Mouse (Mus musculus) R1 (cell line): Measurements from ENCODE around the gene 1110057P08Rik.
"Not testable (repeated sequence)": the region's sequence is repeated elsewhere in the genome, so short reads cannot be mapped to it uniquely, and the experiment has no call there.

Experiments used
- DNase-seq: peaks from one replicate; pipeline ENCODE4 v3.0.0-alpha.2; 2018; ENCODE audit warnings: low read depth, low spot score

1110057P08Rik gene

DNA sequence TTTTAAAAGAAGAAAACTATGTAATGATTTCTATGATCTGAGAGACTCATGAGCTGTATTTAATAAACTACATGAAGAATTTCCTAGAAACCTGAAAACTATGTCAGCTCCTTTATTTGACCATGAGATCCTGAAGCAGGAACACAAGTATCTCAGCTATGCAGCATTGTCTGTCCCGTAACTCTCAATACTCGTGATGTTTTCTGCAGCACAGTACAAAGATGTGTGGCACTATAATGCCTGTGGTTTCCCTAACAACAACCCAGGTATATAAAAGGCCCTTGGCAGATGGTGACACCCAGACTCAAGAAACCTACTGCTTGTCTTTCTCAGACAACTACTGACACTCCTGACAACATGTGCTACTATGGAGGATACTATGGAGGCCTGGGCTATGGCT lies at the start of gene 1110057P08Rik:
Gene 1110057P08Rik (plus strand): TSS at position 301 of the 400 bp plus-strand sequence.
- no peak for DNase-seq

DNA sequence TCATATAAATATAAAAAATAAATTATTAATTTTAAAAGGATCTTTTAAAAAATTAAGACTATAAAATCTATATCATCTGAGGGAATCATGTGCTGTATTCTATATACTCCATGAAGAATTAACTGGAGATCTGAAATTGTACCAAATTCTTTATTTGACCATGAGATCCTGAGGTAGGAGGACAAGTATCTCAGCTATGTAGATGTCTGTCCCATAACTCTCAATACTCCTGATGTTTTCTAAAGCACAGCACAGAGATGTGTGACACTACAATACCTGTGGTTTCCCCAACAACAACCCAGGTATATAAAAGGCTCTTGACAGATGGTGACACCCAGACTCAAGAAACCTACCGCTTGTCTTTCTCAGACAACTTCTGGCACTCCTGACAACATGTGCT lies 34.0 kb upstream of the 1110057P08Rik start, which contains the start of gene Gm6358:
Gene Gm6358 (plus strand): TSS at position 301 of the 400 bp plus-strand sequence.
- no peak for DNase-seq

DNA sequence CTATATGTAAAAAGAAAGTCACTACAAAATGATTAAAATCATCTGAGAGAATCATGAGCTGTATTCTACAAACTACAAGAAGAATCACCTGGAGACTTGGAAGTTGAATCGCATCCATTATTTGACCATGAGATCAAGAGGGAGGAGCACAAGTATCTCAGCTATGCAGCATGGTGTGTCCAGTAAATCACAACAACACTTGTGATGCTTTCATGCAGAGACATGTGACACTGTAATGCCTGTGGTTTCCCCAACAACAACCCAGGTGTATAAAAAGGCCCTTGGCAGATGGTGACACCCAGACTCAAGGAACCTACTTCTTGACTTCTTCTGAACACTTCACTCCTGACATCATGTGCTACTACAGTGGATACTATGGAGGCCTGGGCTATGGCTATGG lies 23.7 kb upstream of the 1110057P08Rik start, which contains the start of gene Gm10061:
Gene Gm10061 (plus strand): TSS at position 301 of the 400 bp plus-strand sequence.
- DNase-seq: no peak

DNA sequence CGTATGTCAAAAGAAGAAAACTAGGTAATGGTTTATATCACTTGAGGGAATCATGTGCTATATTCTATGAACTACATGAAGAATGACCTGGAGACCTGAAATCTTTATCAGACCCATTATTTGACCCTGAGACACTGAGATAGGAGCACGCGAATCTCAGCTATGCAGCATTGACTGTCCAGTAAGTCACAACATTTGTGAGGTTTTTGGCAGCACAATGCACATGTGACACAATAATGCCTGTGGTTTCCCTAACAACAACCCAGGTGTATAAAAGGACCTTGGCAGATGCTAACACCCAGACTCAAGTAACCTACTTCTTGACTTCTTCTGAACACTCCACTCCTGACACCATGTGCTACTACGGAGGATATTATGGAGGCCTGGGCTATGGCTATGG lies 16.9 kb upstream of the 1110057P08Rik start, which contains the start of gene Gm9789:
Gene Gm9789 (plus strand): TSS at position 301 of the 400 bp plus-strand sequence.
- DNase-seq: no peak

DNA sequence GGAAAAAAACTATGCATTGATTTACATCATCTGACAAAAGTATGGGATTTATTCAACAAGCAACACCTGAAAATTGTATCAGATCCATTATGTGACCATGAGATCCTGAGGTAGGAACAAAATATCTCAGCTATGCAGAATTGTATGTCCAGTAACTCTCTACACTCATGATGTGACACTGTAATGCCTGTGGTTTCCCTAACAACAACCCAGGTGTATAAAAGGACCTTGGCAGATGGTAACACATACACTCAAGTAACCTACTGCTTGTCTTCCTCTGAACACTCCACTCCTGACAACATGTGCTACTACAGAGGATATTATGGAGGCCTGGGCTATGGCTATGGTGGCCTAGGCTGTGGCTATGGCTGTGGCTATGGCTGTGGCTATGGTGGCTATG lies 5.3 kb upstream of the 1110057P08Rik start, which contains the start of gene Gm7735:
Gene Gm7735 (plus strand): TSS at position 301 of the 400 bp plus-strand sequence.
- not testable (repeated sequence) for DNase-seq

DNA sequence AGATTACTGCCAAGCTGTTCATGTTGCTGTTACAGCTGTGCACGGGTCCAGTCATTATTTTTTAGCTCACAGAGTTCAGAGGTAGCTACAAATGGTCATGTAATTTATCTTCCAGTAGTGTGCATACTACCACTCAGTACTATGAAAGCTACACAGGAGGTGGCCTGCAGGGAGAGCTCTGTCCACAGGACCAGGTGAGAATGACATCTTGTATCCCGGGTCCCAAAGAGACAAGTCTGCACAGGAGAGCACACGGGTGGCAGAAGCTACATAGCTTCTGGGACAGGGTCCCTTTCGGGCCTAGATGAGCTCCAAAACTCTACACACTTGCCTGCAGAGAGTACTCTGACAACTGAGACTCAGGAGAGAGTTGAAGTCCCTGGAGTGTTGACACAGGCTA lies 14.1 kb downstream of the 1110057P08Rik start:
- DNase-seq: peak; percentile 50

DNA sequence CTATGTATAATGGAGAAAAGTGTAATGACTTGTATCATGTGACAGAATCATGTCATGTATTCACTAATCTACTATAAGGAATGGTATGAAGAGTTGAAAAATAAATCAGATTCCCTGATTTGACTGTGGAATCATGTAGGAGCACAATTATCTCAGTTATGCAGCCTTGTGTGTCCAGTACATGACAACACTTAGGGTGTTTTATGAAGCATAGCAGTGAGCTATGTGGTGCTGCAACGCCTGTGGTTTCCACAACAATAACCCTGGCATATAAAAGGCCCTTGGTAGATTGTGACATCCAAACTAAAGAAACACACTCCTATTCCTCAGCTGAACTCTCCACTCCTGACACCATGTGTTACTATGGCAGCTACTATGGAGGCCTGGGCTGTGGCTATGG lies 31.0 kb downstream of the 1110057P08Rik start, which contains the start of gene Krtap20-2:
Gene Krtap20-2 (plus strand): TSS at position 301 of the 400 bp plus-strand sequence.
- no peak for DNase-seq
